Mouse (Mus musculus) liver, embryonic 14.5 days (tissue): ENCODE measurements around the gene Tulp2.

Source experiments
- CTCF ChIP-seq: IDR thresholded peaks from 2 replicates; pipeline ENCODE4 v1.5.1; 2016; ENCODE audit warnings: antibody characterized with exemption, low read depth, control low read depth
- EP300 ChIP-seq: IDR thresholded peaks from 2 replicates; pipeline ENCODE4 v1.6.1; 2016; ENCODE audit warnings: antibody characterized with exemption, low read depth

GRCm38 (mm10) chr7:45498427-45498826 lies 16.8 kb downstream of the Tulp2 start:
- no peak for TF ChIP-seq CTCF
- no peak for TF ChIP-seq EP300
